Mouse (Mus musculus): ENCODE results near the gene Vps26a. TPM values are rescaled to one million over a fixed set of nuclear protein-coding genes. Genes with fewer than 3 reads are reported as not detected.

Vps26a gene
- total RNA-seq, 4 experiments from 2014 or later, result 45.6 to 52.7 (median 50.1) TPM

DNA sequence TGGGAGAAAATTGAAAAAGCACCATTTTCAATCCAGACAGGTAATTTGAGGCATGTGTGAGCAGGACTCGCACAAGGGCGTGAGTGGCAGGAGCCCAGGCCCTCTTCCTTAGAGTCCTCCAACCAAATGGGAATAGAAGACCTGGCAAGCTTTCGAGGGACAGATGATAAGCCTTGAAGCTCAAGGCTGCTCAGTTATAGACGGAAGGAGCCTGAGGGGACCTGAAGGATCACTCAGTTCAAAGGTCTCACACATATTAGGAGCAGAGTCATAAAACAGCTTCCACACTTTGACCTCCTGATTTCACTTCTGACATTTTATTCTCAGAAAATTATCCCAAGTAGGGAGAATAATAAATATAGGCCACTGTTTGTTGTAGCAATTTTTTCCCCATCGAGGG lies 67.2 kb downstream of the Vps26a start:
- DNase-seq (ENCODE audit: low spot score in 2 of 2), result no peak

DNA sequence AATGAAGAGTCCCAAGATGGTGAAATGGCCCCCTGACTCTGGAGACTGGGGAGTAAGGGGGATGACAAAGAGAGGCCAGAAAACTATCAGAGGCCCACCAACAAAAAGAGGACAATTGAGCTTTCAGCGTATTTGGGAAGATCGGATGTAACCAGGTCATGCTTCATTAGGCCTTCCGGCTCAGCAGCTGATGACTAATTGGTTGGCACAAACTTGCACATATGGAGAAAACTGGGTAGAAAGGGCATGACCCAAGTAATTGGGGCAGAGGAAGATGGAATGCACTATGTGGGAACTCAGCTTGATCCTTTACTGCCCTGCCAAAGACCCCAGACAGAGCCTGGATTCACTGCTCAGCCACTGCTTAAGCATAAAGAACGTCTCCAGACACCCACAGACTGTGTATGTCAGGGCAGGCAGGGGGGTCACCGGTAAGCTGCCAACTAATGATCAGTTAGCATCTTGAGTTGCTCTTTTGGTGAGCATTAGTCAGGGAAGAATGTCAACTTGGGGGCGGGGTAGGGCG lies 67.7 kb downstream of the Vps26a start:
- no peak for DNase-seq (ENCODE audit: low spot score in 2 of 2)

DNA sequence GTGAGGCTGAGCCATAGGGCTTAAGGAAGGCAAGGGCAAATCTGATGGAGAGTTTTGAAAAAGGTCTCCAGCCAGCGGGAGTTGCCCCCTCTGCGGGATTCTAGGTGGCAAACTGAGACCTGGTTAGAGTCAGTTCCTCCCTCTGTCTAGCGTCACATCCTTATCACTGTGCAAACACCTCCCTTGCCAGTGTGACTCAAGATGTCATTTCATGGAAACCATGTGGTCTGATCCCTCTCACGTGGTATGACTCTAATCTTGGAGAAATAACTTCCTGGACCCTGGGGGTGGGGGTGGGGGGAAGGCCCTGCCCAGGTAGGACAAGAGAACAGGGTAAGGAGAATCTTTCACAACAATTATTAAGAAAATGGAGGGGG lies 73.0 kb downstream of the Vps26a start:
- no peak for DNase-seq (ENCODE audit: low spot score in 2 of 2)

DNA sequence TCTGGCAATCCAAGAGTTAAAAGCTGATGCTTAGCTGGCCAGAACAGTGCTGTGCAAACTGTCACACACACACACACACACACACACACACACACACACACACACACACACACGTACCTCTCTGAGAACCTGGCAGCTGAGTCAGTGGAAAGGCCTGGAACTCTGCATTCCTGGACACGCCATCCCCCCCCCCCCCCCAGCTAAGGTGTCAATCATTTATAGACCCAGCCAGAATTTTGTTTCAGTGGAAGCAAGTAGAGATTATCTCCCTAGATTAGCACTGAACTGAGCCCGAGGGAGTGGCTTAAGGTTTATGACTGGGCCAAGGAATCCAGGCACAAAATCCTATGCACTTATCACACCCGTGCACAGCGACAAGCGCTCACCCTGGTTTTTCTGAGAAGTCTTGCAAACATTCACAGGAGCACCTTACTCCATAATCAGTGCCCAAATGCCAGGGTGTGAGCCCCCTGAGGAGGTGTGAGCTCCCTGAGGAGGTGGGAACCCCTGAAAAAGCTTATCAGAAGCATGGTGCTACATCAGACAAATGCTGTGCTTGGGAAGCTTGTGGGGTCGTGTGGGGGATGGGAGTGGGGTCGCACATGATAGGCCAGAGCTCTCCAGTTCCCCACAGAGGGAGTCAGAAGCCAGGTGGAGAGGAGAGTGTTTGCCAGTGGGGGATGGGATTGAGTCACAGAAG lies 73.5 kb downstream of the Vps26a start:
- DNase-seq (ENCODE audit: low spot score in 2 of 2), result no peak

DNA sequence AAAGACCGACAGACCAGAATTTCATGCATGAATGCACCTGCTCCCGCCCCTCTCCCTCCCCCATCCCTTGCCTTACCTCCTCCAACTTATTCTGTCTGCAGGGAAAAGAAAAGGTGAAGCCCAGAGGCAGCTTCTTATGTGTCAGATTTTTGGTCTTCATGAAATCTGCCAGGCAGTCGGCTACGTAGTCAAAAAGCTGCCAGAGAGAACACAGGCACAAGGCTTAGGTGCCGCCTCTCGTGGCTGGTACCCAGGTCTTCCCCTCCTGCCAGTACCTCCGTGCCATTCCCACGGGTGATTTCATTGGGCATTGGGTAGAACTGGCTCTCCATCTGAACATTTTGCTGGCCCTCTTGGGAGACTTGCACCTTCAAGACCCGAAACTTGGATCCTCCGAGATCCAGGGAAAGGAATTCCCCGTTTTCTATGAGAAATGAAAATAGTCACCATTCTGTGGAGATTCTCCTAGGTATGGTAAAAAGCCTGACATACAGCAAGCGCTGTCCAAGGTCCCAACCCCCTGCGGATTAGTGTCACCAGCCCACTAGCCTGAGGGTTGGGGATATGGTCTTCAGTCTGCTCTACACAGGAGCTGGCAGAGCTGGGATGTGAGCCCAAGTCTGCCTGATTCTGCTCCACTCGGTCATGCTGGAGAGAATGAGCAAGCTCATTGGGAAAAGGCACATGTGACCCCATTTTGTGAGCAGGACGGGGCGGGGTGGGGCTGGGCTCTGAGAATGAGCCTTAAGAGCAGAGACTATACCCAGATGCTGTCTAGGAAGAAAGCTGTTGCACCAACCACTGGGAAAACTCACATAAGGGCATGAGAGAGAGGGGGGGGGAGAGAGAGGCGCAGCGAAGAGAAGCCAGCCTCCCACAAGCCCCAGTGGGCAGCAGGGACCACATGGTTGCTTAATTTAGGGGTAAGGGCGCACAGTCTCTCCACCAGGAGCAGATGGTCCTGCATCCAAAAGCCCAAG lies 74.9 kb downstream of the Vps26a start:
- no peak for DNase-seq (ENCODE audit: low spot score in 2 of 2)

DNA sequence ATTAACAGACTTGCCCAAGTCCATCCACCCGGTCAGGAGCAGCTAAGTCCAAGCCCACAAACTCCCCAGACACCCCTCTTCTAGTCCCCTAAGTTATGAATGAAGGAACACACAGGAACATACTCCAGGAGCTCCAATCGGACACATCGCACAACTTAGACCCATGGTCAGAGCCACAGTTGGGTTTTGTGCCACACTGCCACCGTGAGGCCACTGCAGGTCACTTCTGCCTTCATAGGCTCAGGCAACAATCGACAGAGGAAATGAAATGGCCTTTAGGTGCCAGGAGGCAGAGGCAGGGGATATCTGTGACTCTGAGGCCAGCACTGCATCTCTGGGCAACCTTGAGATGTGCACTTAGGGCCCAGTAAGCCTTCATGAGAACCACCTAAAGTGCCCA lies 75.7 kb downstream of the Vps26a start:
- DNase-seq (ENCODE audit: low spot score in 2 of 2), result peak; percentile 43 to 60

Other genes with a start within 250 kb of the Vps26a start
- gene Tacr2, start 234.4 kb downstream of the Vps26a start, total RNA-seq (2022), result under 1 TPM; 0.19 to 0.71 (median 0.35) TPM
- 100 to 1,000 TPM; 306 to 330 (median 314) TPM for gene Hk1, start 106.9 kb downstream of the Vps26a start, total RNA-seq (2022)
- 1 to 10 TPM; 3.2 to 6.4 (median 5.2) TPM for gene Hkdc1, start 64.3 kb downstream of the Vps26a start, total RNA-seq (2022)
- gene 4930507D05Rik, start 37.3 kb downstream of the Vps26a start, total RNA-seq (2022), result 1 to 10 TPM in 3 of 4 experiments, under 1 TPM in 1; 0.92 to 1.2 (median 1.1) TPM
- 10 to 100 TPM; 21.6 to 27.3 (median 26.8) TPM for gene Supv3l1, start 37.1 kb downstream of the Vps26a start, total RNA-seq (2022)
- gene Srgn, start 40.6 kb upstream of the Vps26a start, total RNA-seq (2022), result 10 to 100 TPM in 2 of 4 experiments, 1 to 10 TPM in 2; 7.1 to 29.2 (median 16.0) TPM
- gene Kif1bp, start 91.7 kb upstream of the Vps26a start, total RNA-seq (2022), result 100 to 1,000 TPM; 187 to 202 (median 195) TPM
- 10 to 100 TPM; 21.2 to 28.9 (median 23.2) TPM for gene Ddx21, start 115.5 kb upstream of the Vps26a start, total RNA-seq (2022)
- 10 to 100 TPM; 79.4 to 94.0 (median 85.6) TPM for gene Ddx50, start 164.4 kb upstream of the Vps26a start, total RNA-seq (2022)
- 1 to 10 TPM; 2.4 to 3.7 (median 2.5) TPM for gene Stox1, start 239.3 kb upstream of the Vps26a start, total RNA-seq (2022)

Measured in layer of hippocampus, adult 8-10 months (tissue).